12 mouse cellular contexts compared by ENCODE assay signal in genomic region chr1:118466041-118466440, GRCm38 (mm10).
DNase-seq lines count a peak whose midpoint lies in the region; ATAC-seq and TF ChIP-seq lines count a peak whose summit lies in the region.
"Had no signal": no experiment of that assay in that cellular context is flagged by ENCODE, and none has a peak within 500 bp of the region (broad histone marks: within the 10 kb centered on the region; RNA-seq: fewer than 3 reads in every experiment).

No protein-coding gene starts in this region.

- peak; percentile 14 for DNase-seq in embryo, embryonic 11 days
- no peak for DNase-seq in embryo, embryonic 9.5 days (ENCODE audit: extremely low spot score)
- no peak for DNase-seq in lung, adult 2 months
- DNase-seq in lung, postnatal 25 days (ENCODE audit: low spot score) = no peak
- DNase-seq in ES-CJ7 (ENCODE audit: low read depth, low spot score) = peak; percentile 70
- DNase-seq in limb, embryonic 10.5 days (ENCODE audit: low spot score) = no peak
- DNase-seq: cerebellum, postnatal 25 days; heart, postnatal 4 days; kidney, adult 18-20 months had no signal

- WGBS in lung, adult 2 months = 99% methylated on average over 6 of the region's 6 CpGs
- WGBS in limb, embryonic 10.5 days = over 99% methylated on average over 6 of the region's 6 CpGs

- TF ChIP-seq POLR2A in lung, adult 2 months (IDR thresholded peaks at IDR 0.05; ENCODE audit: borderline replicate concordance, extremely low read depth, low read depth, low read length) = no peak

- no peaks in the 10 kb centered on the region for H3K27me3 ChIP-seq in limb, embryonic 10.5 days (ENCODE audit: low read depth, poor library complexity, severe bottlenecking)
- H3K27me3 ChIP-seq: megakaryocyte, embryonic 14.5 days had no signal

- ATAC-seq in megakaryocyte, adult 5-6 weeks (ENCODE audit: poor library complexity, severe bottlenecking) = 0 out of 2 replicates have a peak, but pooled peaks have one; percentile 62
- ATAC-seq in erythroblast, adult 5-6 weeks (replicated peaks; ENCODE audit: low FRiP score, poor library complexity, severe bottlenecking) = no peak

- no peak overlapping the region for H3K4me3 ChIP-seq in lung, adult 2 months (replicated peaks; ENCODE audit: extremely low read depth, low read depth, low read length)
- H3K4me3 ChIP-seq in limb, embryonic 10.5 days = no peak overlapping the region
- H3K4me3 ChIP-seq: megakaryocyte, embryonic 14.5 days had no signal

- 0 out of 2 replicates have a peak, but pooled peaks have one; percentile 20 for TF ChIP-seq CTCF in lung, adult 2 months (IDR thresholded peaks at IDR 0.05; ENCODE audit: insufficient read depth, low read length)

- H3K36me3 ChIP-seq in limb, embryonic 10.5 days = peaks cover 99% of the 10 kb centered on the region

- no peaks in the 10 kb centered on the region for H3K9me3 ChIP-seq in limb, embryonic 10.5 days (replicated peaks)

- no peaks in the 10 kb centered on the region for H3K4me1 ChIP-seq in lung, adult 2 months (ENCODE audit: control insufficient read depth, insufficient read depth, low read length)
- H3K4me1 ChIP-seq in limb, embryonic 10.5 days = no peaks in the 10 kb centered on the region

- no peak overlapping the region for H3K27ac ChIP-seq in limb, embryonic 10.5 days

Comparison
In these comparisons a context has a peak if more than half of its experiments do, and no peak if none do; other contexts are left out.
1. DNase-seq: peak in embryo, embryonic 11 days (single experiment) and ES-CJ7 (single experiment); none in embryo, embryonic 9.5 days (single experiment), lung, adult 2 months (single experiment), lung, postnatal 25 days (single experiment) and limb, embryonic 10.5 days (single experiment).